Mouse (Mus musculus) T-helper 1 cell (primary cell): ENCODE results near the gene Vps35l.

Experiments used
- in situ Hi-C: fragments of 300-600 bp; cut with MboI, MseI; formaldehyde crosslinking; loops from one replicate; pipeline ENCODE4 v1.15.1; 2025; ENCODE audit warnings: high pct_unique_total_duplicates

Gene Vps35l

DNA sequence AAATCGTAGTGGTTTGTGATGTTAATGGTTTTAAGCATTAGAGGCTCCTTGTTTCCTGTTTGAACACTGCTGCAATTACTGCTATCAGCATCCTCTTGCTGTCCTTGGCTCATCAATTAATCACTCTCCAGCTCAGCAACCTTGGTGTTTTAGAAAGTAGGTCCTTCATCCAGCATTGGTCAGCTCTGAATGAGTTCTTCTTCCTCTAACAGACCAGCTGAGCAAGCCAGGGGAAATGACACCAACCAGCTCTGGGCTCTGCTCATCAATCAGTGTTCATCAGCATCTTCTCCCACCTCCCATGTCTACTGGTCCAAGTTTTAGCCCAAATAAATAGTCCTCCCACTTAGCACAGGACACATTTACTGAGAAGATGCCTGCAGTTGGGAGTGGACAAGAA is 118.6 kb downstream of the Vps35l start:
- in situ Hi-C loops = loop anchor here (5.0 to 10.0 kb wide), 2 partner anchors 134 to 866 kb away; partner anchors contain the start of gene Thumpd1

DNA sequence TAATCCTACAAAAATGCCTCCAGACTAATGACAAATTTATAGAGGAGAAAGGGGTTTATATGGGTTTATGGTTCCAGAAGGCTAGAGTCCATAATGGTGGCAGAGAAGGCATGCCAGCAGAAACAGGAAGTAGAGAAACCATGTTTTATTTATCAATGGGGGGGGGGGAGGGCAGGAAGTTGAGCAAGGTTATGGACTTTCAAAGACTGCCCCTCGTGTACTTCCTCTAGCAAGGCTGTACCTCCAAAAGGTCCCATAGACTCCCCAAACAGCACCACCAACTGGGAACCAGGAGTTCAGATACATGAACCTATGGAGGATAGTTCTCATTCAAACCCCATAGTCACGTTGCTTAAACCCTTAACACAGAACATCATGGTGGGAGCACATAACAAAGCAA is 125.3 kb downstream of the Vps35l start:
- in situ Hi-C loops = no loop called here

DNA sequence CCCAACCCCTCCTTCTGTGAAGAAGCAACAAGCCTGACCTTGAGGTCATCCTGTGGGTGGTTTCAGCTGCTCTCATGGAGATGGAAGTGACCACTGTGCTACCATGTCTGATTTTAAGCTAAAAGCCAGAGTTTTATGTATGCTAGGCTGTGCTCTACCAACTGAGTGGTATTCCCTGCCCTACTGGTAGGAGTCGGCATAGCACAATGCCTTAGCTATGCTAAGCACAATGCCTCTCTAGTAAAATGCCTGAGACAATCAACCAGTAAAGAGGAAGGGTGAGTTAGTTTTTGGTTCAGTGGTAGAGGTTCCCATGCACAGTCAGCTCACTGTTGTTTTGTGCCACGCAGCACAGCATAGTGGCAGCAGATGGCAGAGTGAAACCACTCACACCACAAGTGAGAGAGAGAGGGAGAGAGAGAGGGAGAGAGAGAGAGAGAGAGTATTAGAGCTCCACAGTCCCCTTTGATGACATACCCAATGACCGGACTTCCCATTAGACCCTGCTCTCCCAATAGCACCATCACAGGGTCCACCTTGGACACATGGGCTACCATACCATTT is 139.5 kb downstream of the Vps35l start:
- in situ Hi-C loops = no loop called here

DNA sequence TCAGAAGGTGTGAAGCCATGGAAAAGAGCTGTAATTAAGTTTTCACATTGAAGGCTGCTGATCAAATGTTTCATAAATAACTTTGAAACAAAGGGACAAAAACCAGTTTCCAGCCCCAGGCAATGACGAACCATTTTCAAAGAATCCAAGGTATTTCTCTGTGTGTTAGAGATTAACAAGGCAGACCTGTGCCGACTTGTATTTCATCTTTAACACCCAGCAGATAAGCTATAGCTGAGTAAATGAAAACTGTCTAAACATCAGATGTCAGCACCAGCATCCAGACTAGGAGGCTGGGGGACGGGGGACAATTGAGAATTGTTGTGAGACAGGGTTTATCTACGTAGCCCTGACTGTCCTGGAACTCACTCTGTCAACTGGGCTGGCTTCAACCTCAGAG is 143.9 kb downstream of the Vps35l start:
- in situ Hi-C loops = no loop called here

DNA sequence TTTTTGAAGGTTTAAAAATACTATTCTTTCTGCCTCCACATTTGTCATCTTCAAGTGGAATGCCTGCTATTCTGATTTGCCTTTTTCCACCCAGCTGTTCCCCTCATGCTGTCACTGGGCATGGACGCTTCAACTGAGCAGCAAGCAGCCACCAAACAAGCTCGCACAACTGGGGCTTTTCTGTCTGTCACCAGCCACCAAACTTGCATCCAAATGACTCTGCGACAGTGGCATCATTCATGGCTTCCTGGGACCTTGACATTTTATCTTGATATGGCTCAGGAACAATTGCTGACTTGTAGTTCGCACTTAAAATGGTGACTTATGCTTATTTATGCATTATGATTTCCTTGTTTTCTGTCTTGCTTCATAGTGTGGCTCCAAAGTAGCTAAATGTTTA is 144.9 kb downstream of the Vps35l start:
- in situ Hi-C loops = no loop called here

DNA sequence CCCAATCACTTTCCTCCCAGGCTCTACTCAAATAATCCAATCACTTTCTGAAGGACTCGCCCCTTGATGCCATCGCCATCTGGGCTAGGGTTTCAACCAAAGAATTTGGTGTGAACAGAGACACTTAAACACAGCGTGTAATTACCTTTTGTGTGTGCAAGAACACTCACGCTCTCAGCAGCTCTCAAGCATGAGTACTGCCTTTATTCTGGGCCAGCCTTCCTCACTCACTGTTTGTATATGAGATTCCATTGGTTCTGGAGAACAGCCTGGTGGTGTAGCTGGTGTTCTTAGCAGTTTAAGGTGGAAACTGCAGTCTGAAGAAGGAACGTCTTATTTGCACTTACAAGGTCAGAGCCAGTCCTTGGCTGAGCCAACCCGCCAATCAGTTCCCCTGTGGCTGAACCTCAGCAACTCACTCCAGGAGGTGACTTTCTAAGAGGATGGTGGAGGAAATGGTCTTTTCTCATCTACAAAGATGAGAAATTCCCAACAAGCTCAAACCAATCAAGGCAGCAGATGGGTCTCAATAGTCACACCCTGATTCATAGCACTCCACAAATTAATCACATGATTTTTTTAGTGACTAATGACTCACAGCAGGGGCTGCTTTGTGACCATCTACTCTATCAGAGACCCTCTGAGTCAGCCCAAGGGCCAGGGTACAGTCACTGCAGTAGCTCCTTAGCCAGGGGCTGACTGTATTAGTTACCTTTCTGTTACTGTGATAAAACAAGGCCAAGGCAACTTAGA is 147.5 kb downstream of the Vps35l start:
- in situ Hi-C loops = no loop called here

DNA sequence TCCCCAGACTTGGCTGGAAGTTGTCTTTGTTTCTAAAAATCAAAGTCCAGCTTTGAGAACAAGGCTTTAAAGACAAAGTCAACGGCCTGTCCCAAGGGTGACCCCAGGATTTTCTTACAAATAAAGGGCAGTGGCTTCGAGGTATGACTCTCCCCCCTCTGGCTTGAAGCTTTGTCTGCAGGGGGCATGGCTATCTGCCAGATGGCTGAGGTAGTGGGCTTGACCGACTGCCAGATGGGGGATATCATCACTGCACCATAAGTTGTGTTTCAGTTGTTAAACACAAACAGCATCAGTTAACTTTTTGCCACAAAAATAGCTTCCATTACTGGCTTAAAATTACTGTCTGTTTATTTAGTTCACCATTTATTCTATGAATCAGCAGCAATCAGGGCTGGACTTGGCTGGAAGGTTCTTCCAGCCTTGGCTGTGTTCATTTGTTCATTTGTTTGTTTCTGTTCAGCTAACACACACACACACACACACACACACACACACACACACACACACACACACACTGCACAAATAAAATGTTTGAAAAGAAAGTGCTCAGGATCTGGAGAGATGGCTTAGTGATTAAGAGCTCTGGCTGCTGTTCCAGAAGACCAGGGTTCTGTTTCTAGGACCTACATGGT is 149.1 kb downstream of the Vps35l start:
- in situ Hi-C loops = no loop called here
